Mouse (Mus musculus) CH12.LX (cell line): ENCODE measurements around the gene Lrmda. TPM values are rescaled to one million over a fixed set of nuclear protein-coding genes. Genes with fewer than 3 reads are reported as not detected.

Experiments
- DNase-seq: peaks from one replicate; pipeline ENCODE4 v3.0.0-alpha.2; 2013; ENCODE audit errors: extremely low read depth
- H3K27ac ChIP-seq: 2 replicates; pipeline ENCODE4 v1.5.1; 2012; ENCODE audit warnings: low read depth, mild to moderate bottlenecking, control low read depth, moderate library complexity; ENCODE audit not compliant: insufficient read depth
- H3K27me3 ChIP-seq: replicated peaks from 2 replicates; pipeline ENCODE3; 2012; ENCODE audit warnings: inconsistent platforms
- H3K36me3 ChIP-seq, 2 experiments: replicated peaks in 1 of 2; 2 replicates each; pipeline versions ENCODE3 to v1.6.1; 2012; ENCODE audit warnings: inconsistent platforms in 1 of 2, low read length in 1 of 2, mild to moderate bottlenecking in 1 of 2, mixed read lengths in 1 of 2, moderate library complexity in 1 of 2; ENCODE audit not compliant: control insufficient read depth in 1 of 2, insufficient read depth in 1 of 2
- H3K4me1 ChIP-seq, 2 experiments: 2 replicates each; pipeline ENCODE4 v1.6.1; 2012; ENCODE audit warnings: inconsistent platforms in 1 of 2, moderate library complexity in 1 of 2; ENCODE audit not compliant: insufficient read depth in 2 of 2, control insufficient read depth in 1 of 2
- H3K4me2 ChIP-seq: 2 replicates; pipeline ENCODE4 v1.6.1; 2012; ENCODE audit warnings: low read depth, mild to moderate bottlenecking, control low read depth; ENCODE audit not compliant: poor library complexity, insufficient read depth, severe bottlenecking
- H3K4me3 ChIP-seq, 3 experiments: fragments of 150-350 bp in 1 of 3; sonication (generic) in 1 of 3; replicated peaks in 1 of 3; 2 replicates each; pipeline versions ENCODE3 to v1.5.1; 2011 to 2012; ENCODE audit warnings: low read depth in 2 of 3, low read length in 2 of 3, mild to moderate bottlenecking in 2 of 3, moderate library complexity in 2 of 3, control low read depth in 1 of 3, improper control_type of control experiment in 1 of 3, inconsistent platforms in 1 of 3, mixed read lengths in 1 of 3; ENCODE audit not compliant: poor library complexity in 1 of 3
- H3K79me2 ChIP-seq: replicated peaks from 2 replicates; pipeline ENCODE4 v1.6.1; 2012; ENCODE audit warnings: mild to moderate bottlenecking, moderate library complexity; ENCODE audit not compliant: control insufficient read depth, poor library complexity, insufficient read depth, severe bottlenecking; ENCODE audit errors: extremely low read depth
- H3K9ac ChIP-seq: 2 replicates; pipeline ENCODE4 v1.6.1; 2012; ENCODE audit warnings: low read depth, mild to moderate bottlenecking, control low read depth, moderate library complexity; ENCODE audit not compliant: insufficient read depth
- H3K9me3 ChIP-seq: replicated peaks from 2 replicates; pipeline ENCODE3; 2012; ENCODE audit warnings: low read length, inconsistent platforms, mixed read lengths
- BHLHE40 ChIP-seq: IDR thresholded peaks from 2 replicates; pipeline ENCODE4 v1.6.1; 2011; ENCODE audit warnings: mild to moderate bottlenecking, low read depth, low read length, improper control_type of control experiment
- CHD1 ChIP-seq: IDR thresholded peaks from 2 replicates; pipeline ENCODE4 v1.6.1; 2012; ENCODE audit warnings: low read depth, low read length, improper control_type of control experiment, inconsistent platforms
- CHD2 ChIP-seq: IDR thresholded peaks from 2 replicates; pipeline ENCODE4 v1.6.1; 2011; ENCODE audit warnings: low read length, improper control_type of control experiment
- CTCF ChIP-seq, 2 experiments: IDR thresholded peaks in 1 of 2; conservative IDR thresholded peaks in 1 of 2; 2 replicates each; pipeline ENCODE4 v1.5.1; 2011 to 2012; ENCODE audit warnings: low read depth in 2 of 2, low read length in 2 of 2, improper control_type of control experiment in 1 of 2, inconsistent platforms in 1 of 2, mild to moderate bottlenecking in 1 of 2, moderate library complexity in 1 of 2
- E2F4 ChIP-seq: IDR thresholded peaks from 2 replicates; pipeline ENCODE4 v1.6.1; 2011; ENCODE audit warnings: low read depth, low read length, improper control_type of control experiment; ENCODE audit not compliant: insufficient replicate concordance
- ETS1 ChIP-seq: conservative IDR thresholded peaks from 2 replicates; pipeline ENCODE4 v1.6.1; 2012; ENCODE audit warnings: low read depth, mild to moderate bottlenecking, inconsistent platforms, low read length, improper control_type of control experiment, moderate library complexity
- HCFC1 ChIP-seq: IDR thresholded peaks from 2 replicates; pipeline ENCODE4 v1.6.1; 2012; ENCODE audit warnings: low read depth, mild to moderate bottlenecking, inconsistent platforms, low read length, improper control_type of control experiment
- JUN ChIP-seq: IDR thresholded peaks from 2 replicates; pipeline ENCODE4 v1.6.1; 2011; ENCODE audit warnings: low read depth, mild to moderate bottlenecking, low read length, improper control_type of control experiment, moderate library complexity; ENCODE audit not compliant: insufficient read depth
- KAT2A ChIP-seq: IDR thresholded peaks from 2 replicates; pipeline ENCODE4 v1.6.1; 2012; ENCODE audit warnings: low read length, improper control_type of control experiment, inconsistent platforms; ENCODE audit not compliant: insufficient replicate concordance
- MAFK ChIP-seq: IDR thresholded peaks from 2 replicates; pipeline ENCODE4 v1.6.1; 2011; ENCODE audit warnings: low read length, improper control_type of control experiment; ENCODE audit not compliant: insufficient replicate concordance
- MAX ChIP-seq: IDR thresholded peaks from 2 replicates; pipeline ENCODE4 v1.6.1; 2011; ENCODE audit warnings: low read length, improper control_type of control experiment
- MAZ ChIP-seq: IDR thresholded peaks from 2 replicates; pipeline ENCODE4 v1.6.1; 2012; ENCODE audit warnings: low read depth, mild to moderate bottlenecking, inconsistent platforms, low read length, improper control_type of control experiment, moderate library complexity
- MEF2A ChIP-seq: IDR thresholded peaks from 2 replicates; pipeline ENCODE4 v1.6.1; 2014; ENCODE audit warnings: low read depth, mild to moderate bottlenecking, inconsistent platforms, low read length, improper control_type of control experiment, borderline replicate concordance
- MXI1 ChIP-seq: IDR thresholded peaks from 2 replicates; pipeline ENCODE4 v1.6.1; 2011; ENCODE audit warnings: mild to moderate bottlenecking, low read depth, low read length, improper control_type of control experiment
- NELFE ChIP-seq: IDR thresholded peaks from 2 replicates; pipeline ENCODE4 v1.6.1; 2011; ENCODE audit warnings: low read depth, low read length, improper control_type of control experiment
- PAX5 ChIP-seq: IDR thresholded peaks from 2 replicates; pipeline ENCODE4 v1.6.1; 2012; ENCODE audit warnings: low read length, inconsistent platforms, mixed read lengths
- POLR2A ChIP-seq: IDR thresholded peaks from 2 replicates; pipeline ENCODE4 v1.6.1; 2011; ENCODE audit warnings: low read depth, mild to moderate bottlenecking, improper control_type of control experiment, low read length
- RCOR1 ChIP-seq: conservative IDR thresholded peaks from 2 replicates; pipeline ENCODE4 v1.6.1; 2012; ENCODE audit warnings: low read depth, mild to moderate bottlenecking, inconsistent platforms, low read length, improper control_type of control experiment
- SIN3A ChIP-seq: IDR thresholded peaks from 2 replicates; pipeline ENCODE4 v1.6.1; 2012; ENCODE audit warnings: low read length, improper control_type of control experiment, inconsistent platforms
- SMC3 ChIP-seq: IDR thresholded peaks from 2 replicates; pipeline ENCODE4 v1.6.1; 2011; ENCODE audit warnings: low read depth, low read length, improper control_type of control experiment
- TBP ChIP-seq: conservative IDR thresholded peaks from 2 replicates; pipeline ENCODE4 v1.6.1; 2011; ENCODE audit warnings: low read depth, low read length, improper control_type of control experiment
- USF1 ChIP-seq: IDR thresholded peaks from 2 replicates; pipeline ENCODE4 v1.6.1; 2014; ENCODE audit warnings: low read depth, mild to moderate bottlenecking, inconsistent platforms, low read length, improper control_type of control experiment
- USF2 ChIP-seq: conservative IDR thresholded peaks from 2 replicates; pipeline ENCODE4 v1.6.1; 2011; ENCODE audit warnings: low read depth, low read length, improper control_type of control experiment
- ZC3H11A ChIP-seq: IDR thresholded peaks from 2 replicates; pipeline ENCODE4 v1.6.1; 2012; ENCODE audit warnings: low read depth, mild to moderate bottlenecking, inconsistent platforms, low read length, improper control_type of control experiment
- ZMIZ1 ChIP-seq: IDR thresholded peaks from 2 replicates; pipeline ENCODE4 v1.6.1; 2012; ENCODE audit warnings: low read depth, mild to moderate bottlenecking, inconsistent platforms, low read length, improper control_type of control experiment
- dilution Hi-C: fragments of 300-500 bp; cut with MboI; formaldehyde crosslinking; loops from 2 replicates; pipeline ENCODE4 v1.14.3; 2020; ENCODE audit warnings: low sequenced_read_pairs; ENCODE audit not compliant: extremely low pct_unique_long_range_greater_than_20kb, extremely low pct_ligation_motif_present
- in situ Hi-C: fragments of 300-500 bp; cut with MboI; formaldehyde crosslinking; loops from 3 replicates; pipeline ENCODE4 v1.14.3; 2019; ENCODE audit warnings: low sequenced_read_pairs, low pct_ligation_motif_present, low pct_unique_long_range_greater_than_20kb, mixed read lengths
- polyA plus RNA-seq: library from polyadenylated mRNA; unstranded; fragments of >175 nt; gene quantifications from 2 replicates; pipeline ENCODE4 v1.2.1, GENCODE M21; 2012; ENCODE audit warnings: low read depth; ENCODE audit not compliant: insufficient read length
- total RNA-seq, 2 experiments: library from RNA; depleted of rRNA; stranded (reverse); fragments of 300-350 nt in 1 of 2; fragments of >200 nt in 1 of 2; gene quantifications; 2 replicates each; pipeline ENCODE4 v1.2.3; 2012 to 2014

The Lrmda gene
- total and polyA plus RNA-seq, 3 experiments, result 0.89 to 3.7 (median 1.9) TPM

DNA sequence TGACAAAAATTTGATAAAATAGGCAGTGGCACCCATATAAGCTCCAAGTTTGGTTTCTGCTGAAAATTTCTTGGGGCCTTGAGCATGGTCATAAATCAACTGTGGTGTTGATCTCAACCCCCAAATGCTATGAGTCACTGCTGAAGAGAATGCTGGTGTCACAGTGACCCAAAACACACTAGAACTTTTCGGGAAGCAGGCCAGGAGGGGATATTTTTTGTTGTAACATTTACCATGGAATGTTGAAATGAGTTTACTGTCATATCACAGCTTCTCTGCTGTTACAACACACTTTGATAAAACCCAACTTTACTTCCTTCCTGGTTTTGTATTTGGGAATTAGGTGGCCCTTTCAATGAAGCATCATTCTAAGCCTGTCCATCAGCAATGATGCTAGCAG, 1065.3 kb downstream of the Lrmda start:
- Histone ChIP-seq H3K4me3 (no peak overlapping the region), H3K4me1 (no peaks in the 10 kb centered on the region), H3K27ac (no peak overlapping the region), H3K9me3 (no peaks in the 10 kb centered on the region), H3K9ac (no peak overlapping the region), H3K27me3 (no peaks in the 10 kb centered on the region), H3K79me2 (no peaks in the 10 kb centered on the region), H3K36me3 (no peaks in the 10 kb centered on the region), H3K4me2 (no peak overlapping the region)
- TF ChIP-seq MEF2A (no peak), E2F4 (no peak), ZMIZ1 (no peak), USF2 (no peak), KAT2A (no peak), MAZ (no peak), CHD2 (no peak), NELFE (no peak), MAFK (no peak), SIN3A (no peak), CTCF (conservative IDR thresholded peaks at IDR 0.05 in 1 of 2, IDR thresholded peaks at IDR 0.05 in 1 of 2; ENCODE audit: low read depth in 2 of 2, low read length in 2 of 2) (no peak), RCOR1 (no peak), BHLHE40 (no peak), ETS1 (no peak)
- DNase-seq, result no peak
- in situ Hi-C loops (no loop called here), dilution Hi-C loops (no loop called here)

- Histone ChIP-seq H3K4me2 (no peak overlapping the region), H3K36me3 (no peaks in the 10 kb centered on the region), H3K27ac (no peak overlapping the region), H3K9ac (no peak overlapping the region), H3K4me1 (no peaks in the 10 kb centered on the region), H3K9me3 (no peaks in the 10 kb centered on the region), H3K4me3 (no peak overlapping the region), H3K27me3 (no peaks in the 10 kb centered on the region), H3K79me2 (no peaks in the 10 kb centered on the region)
- no peak for DNase-seq
- dilution Hi-C loops (no loop called here), in situ Hi-C loops (no loop called here)
- TF ChIP-seq RCOR1, result no peak
- no peak for TF ChIP-seq KAT2A
- no peak for TF ChIP-seq HCFC1
- TF ChIP-seq MAX, result no peak
- TF ChIP-seq CHD2, result no peak
- no peak for TF ChIP-seq USF2
- TF ChIP-seq JUN, result no peak
- no peak for TF ChIP-seq CTCF (conservative IDR thresholded peaks at IDR 0.05 in 1 of 2, IDR thresholded peaks at IDR 0.05 in 1 of 2; ENCODE audit: low read depth in 2 of 2, low read length in 2 of 2)
- TF ChIP-seq PAX5, result no peak
- no peak for TF ChIP-seq POLR2A
- TF ChIP-seq CHD1, result no peak
- TF ChIP-seq ZC3H11A, result no peak
- TF ChIP-seq MXI1, result no peak
- TF ChIP-seq SMC3, result no peak
- no peak for TF ChIP-seq USF1
- no peak for TF ChIP-seq TBP
- TF ChIP-seq ZMIZ1, result no peak
- TF ChIP-seq SIN3A, result no peak
- no peak for TF ChIP-seq MAZ
Measured at GRCm38 (mm10) chr14:23093306-23093705, 1073.8 kb downstream of the Lrmda start.
